Mouse (Mus musculus): ENCODE data around the gene 1700102P08Rik. TPM values are rescaled to one million over a fixed set of nuclear protein-coding genes. Genes with fewer than 3 reads are reported as not detected.

The 1700102P08Rik gene
- polyA plus RNA-seq, 1 experiment from 2014 or later: 2.1 TPM

DNA sequence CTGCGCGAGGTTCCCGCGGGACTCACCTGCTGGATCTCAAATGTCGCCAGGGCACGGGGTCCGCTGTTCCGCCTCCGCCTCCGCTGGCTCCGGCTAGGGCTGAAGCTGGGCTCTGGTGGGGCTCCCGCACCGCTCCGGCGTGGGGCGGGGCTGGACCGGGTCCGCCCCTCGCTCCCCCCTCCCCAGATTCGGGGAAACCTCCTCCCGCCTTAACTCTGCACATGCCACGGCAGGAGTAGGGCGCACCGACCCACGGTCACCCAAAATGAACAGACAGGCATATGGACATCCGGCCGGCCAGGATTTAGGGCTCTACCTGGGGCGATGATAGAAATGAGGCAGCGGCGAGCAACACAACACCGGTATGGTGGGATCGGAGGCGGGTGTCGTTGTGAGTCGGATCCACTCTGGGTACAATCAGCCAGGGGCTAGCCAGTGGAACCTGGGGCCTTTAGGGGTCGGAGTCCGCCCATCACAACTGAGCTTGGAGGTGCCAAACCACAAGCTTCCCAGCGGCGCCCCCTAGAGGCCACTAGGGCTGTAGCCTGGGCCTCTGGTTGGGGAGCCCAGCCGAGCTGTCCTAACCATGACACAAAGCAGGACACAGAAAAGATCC lies 59.8 kb downstream of the 1700102P08Rik start:
- Histone ChIP-seq H3K27ac (ENCODE audit: low read depth, low read length) (peak overlapping the region; percentile 75), H3K4me1 (ENCODE audit: control insufficient read depth, insufficient read depth, low read length) (peaks cover 35% of the 10 kb centered on the region), H3K9me3 (ENCODE audit: control insufficient read depth, low read length) (no peaks in the 10 kb centered on the region), H3K9ac (replicated peaks; ENCODE audit: low read depth, low read length) (peak overlapping the region; percentile 78), H3K27me3 (ENCODE audit: control insufficient read depth, insufficient read depth, low read length) (no peaks in the 10 kb centered on the region), H3K36me3 (ENCODE audit: control insufficient read depth, insufficient read depth, low read length) (peaks cover 8% of the 10 kb centered on the region), H3K4me3 (ENCODE audit: low read depth, low read length) (peak overlapping the region; percentile 63), H3K4me2 (ENCODE audit: low read depth, low read length) (peak overlapping the region; percentile 74)
- WGBS: under 1% methylated on average over 40 of the region's 40 CpGs
- peak; percentile 87 for ATAC-seq (ENCODE audit: low read depth)

- ATAC-seq (ENCODE audit: low read depth): no peak; the same call in 1 of the 2 replicates
- H3K4me3 ChIP-seq (ENCODE audit: low read depth, low read length): peak overlapping the region; percentile 63
- no peaks in the 10 kb centered on the region for H3K27me3 ChIP-seq (ENCODE audit: control insufficient read depth, insufficient read depth, low read length)
- peak overlapping the region; percentile 74 for H3K4me2 ChIP-seq (ENCODE audit: low read depth, low read length)
- peaks cover 4% of the 10 kb centered on the region; the same call in 1 of the 2 replicates for H3K36me3 ChIP-seq (ENCODE audit: control insufficient read depth, insufficient read depth, low read length)
- H3K4me1 ChIP-seq (ENCODE audit: control insufficient read depth, insufficient read depth, low read length): peaks cover 35% of the 10 kb centered on the region
- H3K9me3 ChIP-seq (ENCODE audit: control insufficient read depth, low read length): no peaks in the 10 kb centered on the region
- peak overlapping the region; percentile 78 for H3K9ac ChIP-seq (replicated peaks; ENCODE audit: low read depth, low read length)
- 46% methylated on average over 6 of the region's 6 CpGs for WGBS
- peak overlapping the region; percentile 75 for H3K27ac ChIP-seq (ENCODE audit: low read depth, low read length)
These were observed 60.3 kb downstream of the 1700102P08Rik start for GRCm38 (mm10) chr9:108452911-108453310.

GRCm38 (mm10) chr9:108453458-108453857 lies 60.9 kb downstream of the 1700102P08Rik start:
- 87% methylated on average over 4 of the region's 4 CpGs for WGBS
- H3K36me3 ChIP-seq (ENCODE audit: control insufficient read depth, insufficient read depth, low read length): no peaks in the 10 kb centered on the region
- H3K4me1 ChIP-seq (ENCODE audit: control insufficient read depth, insufficient read depth, low read length): peaks cover 35% of the 10 kb centered on the region
- peak overlapping the region; percentile 74; the same call in 1 of the 2 replicates for H3K4me2 ChIP-seq (ENCODE audit: low read depth, low read length)
- no peak overlapping the region for H3K4me3 ChIP-seq (ENCODE audit: low read depth, low read length)
- no peaks in the 10 kb centered on the region for H3K27me3 ChIP-seq (ENCODE audit: control insufficient read depth, insufficient read depth, low read length)
- no peak overlapping the region; the same call in 1 of the 2 replicates for H3K9ac ChIP-seq (replicated peaks; ENCODE audit: low read depth, low read length)
- no peaks in the 10 kb centered on the region for H3K9me3 ChIP-seq (ENCODE audit: control insufficient read depth, low read length)
- ATAC-seq (ENCODE audit: low read depth): no peak
- peak overlapping the region; percentile 75; the same call in 1 of the 2 replicates for H3K27ac ChIP-seq (ENCODE audit: low read depth, low read length)

GRCm38 (mm10) chr9:108454429-108454828 lies 61.8 kb downstream of the 1700102P08Rik start:
- no peak for ATAC-seq (ENCODE audit: low read depth)
- H3K9ac ChIP-seq (replicated peaks; ENCODE audit: low read depth, low read length): no peak overlapping the region
- H3K27ac ChIP-seq (ENCODE audit: low read depth, low read length): no peak overlapping the region
- H3K4me1 ChIP-seq (ENCODE audit: control insufficient read depth, insufficient read depth, low read length): peaks cover 30% of the 10 kb centered on the region
- H3K4me2 ChIP-seq (ENCODE audit: low read depth, low read length): no peak overlapping the region
- no peaks in the 10 kb centered on the region for H3K36me3 ChIP-seq (ENCODE audit: control insufficient read depth, insufficient read depth, low read length)
- no peaks in the 10 kb centered on the region for H3K27me3 ChIP-seq (ENCODE audit: control insufficient read depth, insufficient read depth, low read length)
- 87% methylated on average over 6 of the region's 6 CpGs for WGBS
- H3K9me3 ChIP-seq (ENCODE audit: control insufficient read depth, low read length): no peaks in the 10 kb centered on the region
- no peak overlapping the region for H3K4me3 ChIP-seq (ENCODE audit: low read depth, low read length)

GRCm38 (mm10) chr9:108455747-108456571 lies 63.4 kb downstream of the 1700102P08Rik start:
- ATAC-seq (ENCODE audit: low read depth): no peak
- 83% methylated on average over 12 of the region's 12 CpGs for WGBS

DNA sequence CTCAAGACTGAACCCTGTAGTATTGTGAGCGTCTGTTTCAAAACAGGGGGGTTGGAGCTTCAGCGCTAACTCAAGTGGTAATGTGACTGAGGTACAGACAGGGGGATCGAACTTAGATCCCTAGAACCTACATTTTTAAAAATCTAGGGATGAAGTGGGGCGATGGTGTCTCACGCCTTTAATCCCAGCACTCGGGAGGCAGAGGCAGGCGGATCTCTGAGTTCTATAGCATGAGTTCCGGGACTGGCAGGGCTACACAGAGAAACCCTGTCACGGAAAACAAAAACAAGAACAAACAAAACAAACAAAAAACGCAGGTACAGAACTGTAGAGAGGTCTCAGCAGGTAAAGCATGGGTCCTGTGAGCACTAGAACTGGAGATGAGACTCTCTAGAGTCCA lies 64.3 kb downstream of the 1700102P08Rik start:
- no peak overlapping the region for H3K4me2 ChIP-seq (ENCODE audit: low read depth, low read length)
- H3K27me3 ChIP-seq (ENCODE audit: control insufficient read depth, insufficient read depth, low read length): no peaks in the 10 kb centered on the region
- 85% methylated on average over 10 of the region's 10 CpGs for WGBS
- no peak overlapping the region for H3K27ac ChIP-seq (ENCODE audit: low read depth, low read length)
- H3K36me3 ChIP-seq (ENCODE audit: control insufficient read depth, insufficient read depth, low read length): no peaks in the 10 kb centered on the region
- no peak overlapping the region for H3K9ac ChIP-seq (replicated peaks; ENCODE audit: low read depth, low read length)
- H3K4me1 ChIP-seq (ENCODE audit: control insufficient read depth, insufficient read depth, low read length): peaks cover 16% of the 10 kb centered on the region
- H3K4me3 ChIP-seq (ENCODE audit: low read depth, low read length): no peak overlapping the region
- no peaks in the 10 kb centered on the region for H3K9me3 ChIP-seq (ENCODE audit: control insufficient read depth, low read length)
- no peak for ATAC-seq (ENCODE audit: low read depth)

More at GRCm38 (mm10) chr9:108455747-108456571, 63.4 kb downstream of the 1700102P08Rik start:
- Histone ChIP-seq H3K4me1 (ENCODE audit: control insufficient read depth, insufficient read depth, low read length) (peaks cover 14% of the 10 kb centered on the region), H3K36me3 (ENCODE audit: control insufficient read depth, insufficient read depth, low read length) (no peaks in the 10 kb centered on the region), H3K27me3 (ENCODE audit: control insufficient read depth, insufficient read depth, low read length) (no peaks in the 10 kb centered on the region), H3K9me3 (ENCODE audit: control insufficient read depth, low read length) (no peaks in the 10 kb centered on the region), H3K9ac (replicated peaks; ENCODE audit: low read depth, low read length) (no peak overlapping the region), H3K4me2 (ENCODE audit: low read depth, low read length) (no peak overlapping the region), H3K27ac (ENCODE audit: low read depth, low read length) (no peak overlapping the region), H3K4me3 (ENCODE audit: low read depth, low read length) (no peak overlapping the region)

DNA sequence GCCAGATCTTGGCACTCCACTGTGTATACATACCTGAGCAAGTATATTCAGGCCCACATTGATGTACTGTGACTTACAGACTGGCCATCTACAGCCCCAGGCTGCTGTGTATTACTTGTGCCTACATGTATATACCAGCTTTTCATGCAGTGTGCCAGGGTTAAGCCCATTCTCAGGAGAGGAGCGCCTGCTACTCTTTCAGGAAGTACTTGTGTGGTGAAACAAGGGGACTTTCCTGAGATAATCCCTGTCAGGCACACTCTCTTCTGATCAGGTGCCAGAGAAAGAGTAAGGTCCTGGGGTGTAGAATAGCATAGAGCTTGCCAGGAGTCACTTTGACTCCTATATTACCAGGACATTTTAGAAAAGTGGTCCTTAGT lies 67.3 kb downstream of the 1700102P08Rik start:
- peaks cover 10% of the 10 kb centered on the region for H3K36me3 ChIP-seq (ENCODE audit: control insufficient read depth, insufficient read depth, low read length)
- 0 out of 2 replicates have a peak overlapping the region, but pooled peaks have one; percentile 72 for H3K9ac ChIP-seq (replicated peaks; ENCODE audit: low read depth, low read length)
- 95% methylated on average over 1 of the region's 1 CpGs for WGBS
- H3K27me3 ChIP-seq (ENCODE audit: control insufficient read depth, insufficient read depth, low read length): no peaks in the 10 kb centered on the region
- peak overlapping the region; percentile 73 for H3K27ac ChIP-seq (ENCODE audit: low read depth, low read length)
- H3K4me3 ChIP-seq (ENCODE audit: low read depth, low read length): peak overlapping the region; percentile 69
- peaks cover 10% of the 10 kb centered on the region for H3K4me1 ChIP-seq (ENCODE audit: control insufficient read depth, insufficient read depth, low read length)
- H3K4me2 ChIP-seq (ENCODE audit: low read depth, low read length): peak overlapping the region; percentile 68
- 0 out of 2 replicates have a peak, but pooled peaks have one; percentile 5 for ATAC-seq (ENCODE audit: low read depth)
- no peaks in the 10 kb centered on the region for H3K9me3 ChIP-seq (ENCODE audit: control insufficient read depth, low read length)

All from neural tube, embryonic 14.5 days (tissue).